Mouse (Mus musculus) olfactory bulb, adult 2 months (tissue): ENCODE measurements at regions not wholly inside any gene's neighbourhood (a gene's known extent, or its start where the extent isn't known, plus 50 kb on each side); places are given as distances from the start of the nearest gene placed in this dataset.

Experiments used
- CTCF ChIP-seq: fragments of 200-500 bp; IDR thresholded peaks from 2 replicates; pipeline ENCODE4 v1.5.1; 2012; ENCODE audit warnings: low read depth, mild to moderate bottlenecking, low read length, moderate library complexity; ENCODE audit not compliant: insufficient read depth
- POLR2A ChIP-seq: fragments of 200-500 bp; IDR thresholded peaks from 2 replicates; pipeline ENCODE4 v1.6.1; 2012; ENCODE audit warnings: mild to moderate bottlenecking, low read depth, low read length, moderate library complexity; ENCODE audit not compliant: insufficient read depth

DNA sequence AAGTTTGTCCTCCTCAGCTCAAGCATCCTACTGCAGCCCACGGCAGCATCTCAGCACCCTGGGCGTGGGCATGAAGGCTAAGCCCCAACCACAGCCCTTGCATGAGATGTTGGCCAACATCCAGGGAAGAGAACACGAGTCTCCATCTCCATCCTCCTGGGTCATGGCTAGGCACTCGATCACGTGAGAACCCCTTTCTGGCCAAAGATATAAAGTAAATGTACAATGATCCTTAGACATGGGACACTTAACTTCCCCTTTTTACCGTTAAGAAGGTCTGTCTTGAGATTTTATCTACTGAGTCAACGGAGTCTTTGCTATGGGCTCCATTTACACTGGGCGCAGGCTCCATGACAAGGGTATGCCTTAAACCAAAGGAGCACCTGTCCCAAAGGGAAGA is 232.8 kb upstream of the Habp2 start:
- TF ChIP-seq CTCF (no peak), POLR2A (no peak)
